In the genomic region with DNA sequence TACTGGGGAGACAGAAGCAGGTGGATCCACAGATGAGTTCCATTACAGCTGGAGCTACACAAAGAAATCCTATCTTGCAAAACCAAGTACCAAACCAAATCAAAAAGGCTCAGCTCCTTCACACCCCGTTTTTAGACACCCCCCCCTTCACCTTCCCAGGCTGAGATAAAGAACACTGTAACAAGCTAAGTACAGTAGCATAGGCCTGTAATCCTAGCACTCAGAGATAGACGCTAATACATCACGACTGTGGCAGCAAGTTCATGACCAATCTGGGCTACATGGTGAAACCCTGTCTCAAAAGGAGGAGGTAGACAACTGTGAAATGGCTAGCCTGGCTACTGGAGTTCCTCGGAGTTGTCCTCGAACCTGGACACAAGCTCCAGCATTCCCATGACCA, we compare ENCODE assay signal across 9 mouse cellular contexts. TPM values are rescaled to one million over a fixed set of nuclear protein-coding genes. Genes with fewer than 3 reads are reported as not detected.
DNase-seq lines count a peak whose midpoint lies in the region; ATAC-seq and TF ChIP-seq lines count a peak whose summit lies in the region.
"Had no signal": no experiment of that assay in that cellular context is flagged by ENCODE, and none has a peak within 500 bp of the region (broad histone marks: within the 10 kb centered on the region; RNA-seq: fewer than 3 reads in every experiment).

No protein-coding gene starts in this region.

- peaks cover 27% of the 10 kb centered on the region; the same call in 1 of the 2 replicates for H3K36me3 ChIP-seq in lung, postnatal 0 days (ENCODE audit: insufficient read depth, low read length)
- H3K36me3 ChIP-seq in forebrain, embryonic 10.5 days (replicated peaks), result peaks cover 54% of the 10 kb centered on the region
- H3K36me3 ChIP-seq in limb, embryonic 13.5 days, result peaks cover 52% of the 10 kb centered on the region
- peaks cover 33% of the 10 kb centered on the region for H3K36me3 ChIP-seq in small intestine, adult 2 months (ENCODE audit: control insufficient read depth, insufficient read depth, low read length)

- TF ChIP-seq POLR2A in small intestine, adult 2 months (IDR thresholded peaks at IDR 0.05; ENCODE audit: low read depth, low read length), result no peak

- H3K4me2 ChIP-seq in lung, postnatal 0 days (replicated peaks; ENCODE audit: low read depth, low read length), result peak overlapping the region; percentile 72
- peak overlapping the region; percentile 83 for H3K4me2 ChIP-seq in limb, embryonic 13.5 days (replicated peaks)

- H3K27ac ChIP-seq in lung, postnatal 0 days (ENCODE audit: low read length), result no peak overlapping the region
- peak overlapping the region; percentile 96 for H3K27ac ChIP-seq in forebrain, embryonic 10.5 days
- H3K27ac ChIP-seq in limb, embryonic 13.5 days, result no peak overlapping the region
- peak overlapping the region; percentile 84; the same call in 1 of the 2 replicates for H3K27ac ChIP-seq in small intestine, adult 2 months (ENCODE audit: insufficient read depth, low read depth, low read length)

- 32% methylated on average over 5 of the region's 5 CpGs for WGBS in lung, postnatal 0 days
- 60% methylated on average over 5 of the region's 5 CpGs for WGBS in forebrain, embryonic 10.5 days
- 54% methylated on average over 5 of the region's 5 CpGs for WGBS in limb, embryonic 13.5 days
- WGBS in small intestine, adult 2 months, result 10% methylated on average over 5 of the region's 5 CpGs

- no peak for ATAC-seq in lung, postnatal 0 days
- ATAC-seq in limb, embryonic 13.5 days (ENCODE audit: low FRiP score, low read depth), result no peak

- intact Hi-C loops in left cerebral cortex, postnatal 14 days (cut with DNase I), result no loop called here

- no peaks in the 10 kb centered on the region for H3K27me3 ChIP-seq in lung, postnatal 0 days (replicated peaks; ENCODE audit: insufficient read depth, low read length)
- no peaks in the 10 kb centered on the region for H3K27me3 ChIP-seq in forebrain, embryonic 10.5 days (ENCODE audit: poor library complexity, severe bottlenecking)
- no peaks in the 10 kb centered on the region for H3K27me3 ChIP-seq in limb, embryonic 13.5 days
- H3K27me3 ChIP-seq in small intestine, adult 2 months (ENCODE audit: control insufficient read depth, insufficient read depth, low read length), result no peaks in the 10 kb centered on the region

- no peak for DNase-seq in lung, postnatal 0 days (ENCODE audit: low spot score)
- DNase-seq in lung, postnatal 4 days, result no peak
- DNase-seq in forebrain, embryonic 10.5 days (ENCODE audit: extremely low spot score, low spot score), result no peak
- no peak for DNase-seq in ovary, adult 18-20 months (ENCODE audit: low spot score)
- DNase-seq in left cerebral cortex, postnatal 14 days (ENCODE audit: low spot score in 2 of 2), result no peak
- no peak for DNase-seq in adrenal gland, adult 18-20 months (ENCODE audit: low spot score in 2 of 2)
- DNase-seq: cerebellum, adult 8-10 months had no signal

- peaks cover 14% of the 10 kb centered on the region for H3K4me1 ChIP-seq in lung, postnatal 0 days (ENCODE audit: insufficient read depth, low read depth, low read length)
- H3K4me1 ChIP-seq in forebrain, embryonic 10.5 days, result peaks cover 19% of the 10 kb centered on the region
- H3K4me1 ChIP-seq in limb, embryonic 13.5 days, result peaks cover 19% of the 10 kb centered on the region
- peaks cover 6% of the 10 kb centered on the region; the same call in 1 of the 2 replicates for H3K4me1 ChIP-seq in small intestine, adult 2 months (ENCODE audit: control insufficient read depth, insufficient read depth, insufficient read length, low read length)

- peak overlapping the region; percentile 87 for H3K9ac ChIP-seq in lung, postnatal 0 days (replicated peaks; ENCODE audit: low read depth)
- H3K9ac ChIP-seq in limb, embryonic 13.5 days, result peak overlapping the region; percentile 98

- no peaks in the 10 kb centered on the region for H3K9me3 ChIP-seq in lung, postnatal 0 days (ENCODE audit: low read length)
- H3K9me3 ChIP-seq in forebrain, embryonic 10.5 days, result no peaks in the 10 kb centered on the region
- H3K9me3 ChIP-seq in limb, embryonic 13.5 days, result no peaks in the 10 kb centered on the region

- no peak for TF ChIP-seq CTCF in lung, postnatal 0 days (IDR thresholded peaks at IDR 0.05)
- TF ChIP-seq CTCF in small intestine, adult 2 months (IDR thresholded peaks at IDR 0.05; ENCODE audit: extremely low read depth, insufficient read length, insufficient replicate concordance, low read depth, low read length), result no peak

- no peak for TF ChIP-seq EP300 in lung, postnatal 0 days (IDR thresholded peaks at IDR 0.05)

- peak overlapping the region; percentile 66 for H3K4me3 ChIP-seq in lung, postnatal 0 days (ENCODE audit: low read depth, low read length)
- peak overlapping the region; percentile 89 for H3K4me3 ChIP-seq in forebrain, embryonic 10.5 days
- peak overlapping the region; percentile 93 for H3K4me3 ChIP-seq in limb, embryonic 13.5 days
- peak overlapping the region; percentile 87 for H3K4me3 ChIP-seq in small intestine, adult 2 months (ENCODE audit: low read depth, low read length)

RNA-seq across cellular contexts. Expression of a gene that starts 1.5 kb away (rescaled TPM):
- 374 and 396 TPM in 2 replicates for polyA plus RNA-seq in lung, postnatal 0 days (2015; fragmentation: Nextera tagmentation; extraction: Ambion mirVana)
- polyA plus RNA-seq in forebrain, embryonic 10.5 days (2016; fragmentation: Nextera tagmentation; extraction: Ambion mirVana), result 508 and 509 TPM in 2 replicates
- polyA plus RNA-seq in limb, embryonic 13.5 days (2015; fragmentation: Nextera tagmentation; extraction: Ambion mirVana), result 649 and 683 TPM in 2 replicates
- polyA plus RNA-seq in small intestine, adult 2 months (2012; rRNA removed), result 99.9 and 140 TPM in 2 replicates
- 100 to 1,000 TPM; 280 to 283 TPM for total RNA-seq in left cerebral cortex, postnatal 14 days (2021)
- total RNA-seq in adrenal gland, adult 18-20 months (2021), result 100 to 1,000 TPM; 493 to 672 TPM

RNA-seq across cellular contexts. Expression of a gene that starts 11.3 kb away (rescaled TPM):
- polyA plus RNA-seq in lung, postnatal 0 days (2015; fragmentation: Nextera tagmentation; extraction: Ambion mirVana), result 13.0 and 13.9 TPM in 2 replicates
- 5.9 and 6.5 TPM in 2 replicates for polyA plus RNA-seq in forebrain, embryonic 10.5 days (2016; fragmentation: Nextera tagmentation; extraction: Ambion mirVana)
- 11.0 and 11.3 TPM in 2 replicates for polyA plus RNA-seq in limb, embryonic 13.5 days (2015; fragmentation: Nextera tagmentation; extraction: Ambion mirVana)
- polyA plus RNA-seq in small intestine, adult 2 months (2012; rRNA removed), result 1.5 and 2.9 TPM in 2 replicates
- 10 to 100 TPM in 1 of 2 experiments, 1 to 10 TPM in 1; 9.2 to 10.4 TPM for total RNA-seq in left cerebral cortex, postnatal 14 days (2021)
- 10 to 100 TPM in 1 of 2 experiments, 1 to 10 TPM in 1; 9.5 to 10.9 TPM for total RNA-seq in adrenal gland, adult 18-20 months (2021)

RNA-seq across cellular contexts. Expression of a gene that starts 14.0 kb away (rescaled TPM):
- polyA plus RNA-seq in lung, postnatal 0 days (2015; fragmentation: Nextera tagmentation; extraction: Ambion mirVana), result 7.5 and 8.1 TPM in 2 replicates
- 18.4 and 18.9 TPM in 2 replicates for polyA plus RNA-seq in forebrain, embryonic 10.5 days (2016; fragmentation: Nextera tagmentation; extraction: Ambion mirVana)
- polyA plus RNA-seq in limb, embryonic 13.5 days (2015; fragmentation: Nextera tagmentation; extraction: Ambion mirVana), result 16.3 and 17.1 TPM in 2 replicates
- polyA plus RNA-seq in small intestine, adult 2 months (2012; rRNA removed), result 1.8 and 3.9 TPM in 2 replicates
- 10 to 100 TPM; 11.7 to 12.3 TPM for total RNA-seq in left cerebral cortex, postnatal 14 days (2021)
- total RNA-seq in adrenal gland, adult 18-20 months (2021), result 10 to 100 TPM in 1 of 2 experiments, 1 to 10 TPM in 1; 9.2 to 10.6 TPM

RNA-seq across cellular contexts. Expression of a gene that starts 23.4 kb away (rescaled TPM):
- 22.9 and 25.9 TPM in 2 replicates for polyA plus RNA-seq in lung, postnatal 0 days (2015; fragmentation: Nextera tagmentation; extraction: Ambion mirVana)
- 91.4 and 92.5 TPM in 2 replicates for polyA plus RNA-seq in forebrain, embryonic 10.5 days (2016; fragmentation: Nextera tagmentation; extraction: Ambion mirVana)
- 55.6 and 58.1 TPM in 2 replicates for polyA plus RNA-seq in limb, embryonic 13.5 days (2015; fragmentation: Nextera tagmentation; extraction: Ambion mirVana)
- polyA plus RNA-seq in small intestine, adult 2 months (2012; rRNA removed), result 11.6 and 23.2 TPM in 2 replicates
- total RNA-seq in left cerebral cortex, postnatal 14 days (2021), result 10 to 100 TPM; 24.0 to 24.2 TPM
- total RNA-seq in adrenal gland, adult 18-20 months (2021), result 10 to 100 TPM; 19.9 to 22.5 TPM

RNA-seq across cellular contexts. Expression of a gene that starts 23.5 kb away (rescaled TPM):
- polyA plus RNA-seq in lung, postnatal 0 days (2015; fragmentation: Nextera tagmentation; extraction: Ambion mirVana), result 12.0 and 13.0 TPM in 2 replicates
- 17.5 and 18.9 TPM in 2 replicates for polyA plus RNA-seq in forebrain, embryonic 10.5 days (2016; fragmentation: Nextera tagmentation; extraction: Ambion mirVana)
- 19.2 and 20.2 TPM in 2 replicates for polyA plus RNA-seq in limb, embryonic 13.5 days (2015; fragmentation: Nextera tagmentation; extraction: Ambion mirVana)
- polyA plus RNA-seq in small intestine, adult 2 months (2012; rRNA removed), result 5.6 and 11.6 TPM in 2 replicates
- 10 to 100 TPM; 16.4 to 17.7 TPM for total RNA-seq in left cerebral cortex, postnatal 14 days (2021)
- total RNA-seq in adrenal gland, adult 18-20 months (2021), result 10 to 100 TPM; 22.1 to 23.1 TPM

Comparison
In these comparisons a context has a peak if more than half of its experiments do, and no peak if none do; other contexts are left out.
1. H3K27ac ChIP-seq: peak in forebrain, embryonic 10.5 days (single experiment) and small intestine, adult 2 months (single experiment); none in lung, postnatal 0 days (single experiment) and limb, embryonic 13.5 days (single experiment).
2. Peak in every context shown above with its lines, with median percentiles within 50 percentile points of each other: H3K4me3 ChIP-seq.